Mouse (Mus musculus) T-helper 17 cell (primary cell): ENCODE measurements around the gene Olfr715b.
"Not testable (repeated sequence)": the region's sequence is repeated elsewhere in the genome, so short reads cannot be mapped to it uniquely, and the experiment has no call there.

Experiments used
- in situ Hi-C, 2 experiments: fragments of 300-600 bp; cut with MboI, MseI; formaldehyde crosslinking; loops; 1 replicate in 1 of 2; 2 replicates in 1 of 2; pipeline ENCODE4 v1.15.1; 2025; ENCODE audit warnings: high pct_unique_total_duplicates in 2 of 2

Olfr715b gene

GRCm38 (mm10) chr7:107110269-107110668 lies at the start of gene Olfr715b:
Gene Olfr715b (minus strand): TSS chr7:107110369.
- in situ Hi-C loops, result not testable (repeated sequence)

- in situ Hi-C loops, result loop anchor here in 1 of 2 experiments (10.0 kb wide), 1 partner anchor 1857 kb away; no protein-coding TSS in a partner anchor
Observed at GRCm38 (mm10) chr7:107138027-107138426, 27.9 kb upstream of the Olfr715b start, which contains the start of gene Olfr716. Gene Olfr716 (plus strand): TSS chr7:107138327.

- in situ Hi-C loops, result loop anchor here in 1 of 2 experiments (10.0 kb wide), 1 partner anchor 1864 kb away; no protein-coding TSS in a partner anchor
Observed at GRCm38 (mm10) chr7:107130983-107131382, 20.8 kb upstream of the Olfr715b start, which contains the start of gene Olfr715. Gene Olfr715 (minus strand): TSS chr7:107131083.

DNA sequence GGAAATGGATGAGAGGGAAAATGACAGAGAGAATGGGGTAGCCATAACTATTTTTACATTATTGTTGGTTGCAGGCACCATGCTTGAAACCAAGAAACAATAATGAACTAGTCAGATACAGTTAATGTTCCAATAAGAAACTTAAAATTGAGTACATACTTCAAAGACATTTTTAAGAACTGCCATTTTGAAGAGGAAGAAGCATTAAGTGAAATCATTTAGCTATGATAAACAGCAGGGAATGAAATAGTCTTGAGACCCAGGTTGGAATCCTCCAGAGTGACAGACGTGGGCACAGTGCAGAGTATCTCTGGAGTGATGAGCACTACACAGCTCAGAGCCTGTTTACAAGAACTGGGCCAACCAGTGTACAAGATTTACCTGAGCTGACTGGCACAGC lies 17.2 kb downstream of the Olfr715b start, which contains the start of gene Olfr17:
Gene Olfr17 (plus strand): TSS at position 301 of the 400 bp plus-strand sequence.
- in situ Hi-C loops, result no loop called here

DNA sequence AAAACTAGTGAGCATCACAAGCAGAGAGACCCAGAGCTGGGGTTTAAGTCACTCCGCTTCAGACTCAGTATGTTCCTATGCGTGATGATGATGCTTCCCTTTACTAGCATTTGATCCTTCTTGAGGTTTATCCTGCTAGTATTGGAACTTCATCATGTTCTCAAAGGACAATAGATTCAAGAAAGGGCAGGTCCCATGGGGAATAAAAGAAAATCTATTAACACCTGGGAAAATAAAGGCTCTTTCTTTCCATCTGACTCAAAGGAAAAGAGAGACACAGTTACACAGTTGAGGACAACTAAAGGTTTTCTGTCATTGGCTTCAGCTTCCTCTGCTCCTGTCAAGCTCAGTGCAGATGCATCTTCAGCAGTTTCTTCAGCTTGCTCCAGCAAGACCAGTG lies 39.5 kb downstream of the Olfr715b start, which contains the start of gene Olfr714:
Gene Olfr714 (plus strand): TSS at position 301 of the 400 bp plus-strand sequence.
- in situ Hi-C loops, result no loop called here
